Mouse (Mus musculus): ENCODE results near the gene Elf1. TPM values are rescaled to one million over a fixed set of nuclear protein-coding genes. Genes with fewer than 3 reads are reported as not detected.
"Not testable (repeated sequence)": the region's sequence is repeated elsewhere in the genome, so short reads cannot be mapped to it uniquely, and the experiment has no call there.

The Elf1 gene
- polyA plus RNA-seq, 2 experiments = 8.7 to 9.3 TPM

DNA sequence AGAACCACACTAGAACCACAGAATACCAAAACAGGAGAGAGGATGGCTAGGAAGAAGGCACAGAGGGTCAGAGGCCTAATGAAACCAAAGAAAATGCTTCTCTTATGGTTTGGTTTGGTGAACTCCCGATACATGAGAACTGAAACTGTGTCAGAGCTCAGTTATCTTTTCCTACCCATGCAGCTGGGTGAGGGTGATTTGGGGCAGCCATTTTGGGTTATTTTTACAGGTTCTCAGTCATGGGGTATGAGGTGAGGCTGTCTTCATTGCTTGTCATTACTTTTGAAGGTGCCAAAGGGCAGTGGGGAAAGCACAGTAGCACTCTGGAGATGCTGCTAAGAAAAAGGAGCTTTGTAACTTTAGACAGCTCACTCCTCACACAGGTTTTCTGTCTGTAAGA is 52.4 kb downstream of the Elf1 start:
- peak overlapping the region; percentile 59 for H3K9ac ChIP-seq (replicated peaks)
- peak overlapping the region; percentile 67 for H3K4me2 ChIP-seq (ENCODE audit: low read depth)
- 20% methylated on average over 1 of the region's 1 CpGs for WGBS (ENCODE audit: insufficient replicate concordance)
- DNase-seq (ENCODE audit: low read depth in 3 of 3, low spot score in 3 of 3) (peak; percentile 64 to 66 (median 65)), ATAC-seq (ENCODE audit: insufficient read depth) (peak; percentile 42)
- peaks cover 8% of the 10 kb centered on the region for H3K36me3 ChIP-seq (replicated peaks; ENCODE audit: control insufficient read depth, insufficient read depth, low read depth)
- H3K4me1 ChIP-seq (replicated peaks; ENCODE audit: control insufficient read depth in 2 of 2, insufficient read depth in 2 of 2, low read length in 1 of 2) = peaks cover 72 to 77% of the 10 kb centered on the region in 2 experiments
- no peaks in the 10 kb centered on the region for H3K9me3 ChIP-seq (ENCODE audit: control insufficient read depth, low read length)
- peak overlapping the region; percentile 80 for H3K27ac ChIP-seq
- TF ChIP-seq EP300 (IDR thresholded peaks at IDR 0.05; ENCODE audit: low read depth) (peak; percentile 81), CTCF (IDR thresholded peaks at IDR 0.05; ENCODE audit: low read depth) (no peak)
- no peaks in the 10 kb centered on the region for H3K27me3 ChIP-seq (ENCODE audit: control insufficient read depth, insufficient read depth, low read length)
- H3K4me3 ChIP-seq (ENCODE audit: insufficient read depth in 1 of 2, low read depth in 2 of 2, low read length in 2 of 2) = peak overlapping the region in 1 of 2 experiments; percentile 26; a peak in 2 of 4 replicates

DNA sequence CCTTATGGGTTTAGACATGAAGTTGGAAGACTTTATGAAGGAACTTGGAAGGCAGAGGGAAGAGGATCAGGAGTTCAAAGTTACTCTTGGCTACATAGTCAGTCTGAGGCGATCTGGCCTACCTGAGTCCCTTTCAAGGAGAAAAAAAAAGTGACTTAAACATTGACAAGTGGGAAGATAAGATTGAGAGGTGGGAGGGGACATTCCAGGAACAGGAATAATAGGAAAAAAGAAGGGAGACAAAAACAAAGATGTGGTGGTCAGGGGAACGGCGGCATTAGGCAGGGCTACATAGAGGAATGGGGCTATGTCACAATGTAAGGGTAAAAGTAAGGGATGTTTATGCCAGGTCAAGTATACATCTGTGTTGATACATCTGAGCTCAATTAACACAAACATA is 53.2 kb downstream of the Elf1 start:
- H3K4me3 ChIP-seq (ENCODE audit: insufficient read depth in 1 of 2, low read depth in 2 of 2, low read length in 2 of 2) = no peak overlapping the region
- no peak for ATAC-seq (ENCODE audit: insufficient read depth)
- peaks cover 76 to 78% of the 10 kb centered on the region in 2 experiments for H3K4me1 ChIP-seq (replicated peaks; ENCODE audit: control insufficient read depth in 2 of 2, insufficient read depth in 2 of 2, low read length in 1 of 2)
- H3K4me2 ChIP-seq (ENCODE audit: low read depth) = peak overlapping the region; percentile 67
- peaks cover 8% of the 10 kb centered on the region for H3K36me3 ChIP-seq (replicated peaks; ENCODE audit: control insufficient read depth, insufficient read depth, low read depth)
- no peak for DNase-seq (ENCODE audit: low read depth in 3 of 3, low spot score in 3 of 3)
- no peaks in the 10 kb centered on the region for H3K27me3 ChIP-seq (ENCODE audit: control insufficient read depth, insufficient read depth, low read length)
- H3K9me3 ChIP-seq (ENCODE audit: control insufficient read depth, low read length) = no peaks in the 10 kb centered on the region
- TF ChIP-seq EP300 (IDR thresholded peaks at IDR 0.05; ENCODE audit: low read depth) (no peak), CTCF (IDR thresholded peaks at IDR 0.05; ENCODE audit: low read depth) (no peak)
- 27% methylated on average over 3 of the region's 3 CpGs for WGBS (ENCODE audit: insufficient replicate concordance)
- H3K27ac ChIP-seq = peak overlapping the region; percentile 80
- peak overlapping the region; percentile 59; the same call in 1 of the 2 replicates for H3K9ac ChIP-seq (replicated peaks)

DNA sequence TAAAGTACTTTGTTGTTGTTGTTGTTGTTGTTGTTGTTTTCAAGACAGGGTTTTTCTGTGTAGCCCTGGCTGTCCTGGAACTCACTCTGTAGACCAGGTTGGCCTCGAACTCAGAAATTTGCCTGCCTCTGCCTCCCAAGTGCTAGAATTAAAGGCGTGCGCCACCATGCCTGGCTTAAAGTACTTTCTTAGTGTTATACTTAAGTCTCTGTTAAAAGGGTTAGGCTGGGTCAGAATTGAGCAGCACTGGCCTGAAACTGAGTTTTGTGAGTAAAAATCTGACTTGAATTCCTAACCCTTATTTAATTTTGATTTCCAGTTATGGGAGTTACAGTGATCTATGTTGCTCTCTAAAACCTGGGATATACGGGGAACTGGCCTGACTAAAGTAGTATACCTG is 53.7 kb downstream of the Elf1 start:
- WGBS (ENCODE audit: insufficient replicate concordance) = 62% methylated on average over 4 of the region's 4 CpGs
- Histone ChIP-seq H3K27ac (peak overlapping the region; percentile 59), H3K4me1 (replicated peaks; ENCODE audit: control insufficient read depth in 2 of 2, insufficient read depth in 2 of 2, low read length in 1 of 2) (peaks cover 73 to 75% of the 10 kb centered on the region in 2 experiments), H3K9ac (replicated peaks) (peak overlapping the region; percentile 27), H3K4me2 (ENCODE audit: low read depth) (peak overlapping the region; percentile 71)
- not testable (repeated sequence) for H3K9me3 ChIP-seq (ENCODE audit: control insufficient read depth, low read length); DNase-seq (ENCODE audit: low read depth in 3 of 3, low spot score in 3 of 3); H3K36me3 ChIP-seq (replicated peaks; ENCODE audit: control insufficient read depth, insufficient read depth, low read depth); H3K27me3 ChIP-seq (ENCODE audit: control insufficient read depth, insufficient read depth, low read length); ATAC-seq (ENCODE audit: insufficient read depth); H3K4me3 ChIP-seq (ENCODE audit: insufficient read depth in 1 of 2, low read depth in 2 of 2, low read length in 2 of 2)

DNA sequence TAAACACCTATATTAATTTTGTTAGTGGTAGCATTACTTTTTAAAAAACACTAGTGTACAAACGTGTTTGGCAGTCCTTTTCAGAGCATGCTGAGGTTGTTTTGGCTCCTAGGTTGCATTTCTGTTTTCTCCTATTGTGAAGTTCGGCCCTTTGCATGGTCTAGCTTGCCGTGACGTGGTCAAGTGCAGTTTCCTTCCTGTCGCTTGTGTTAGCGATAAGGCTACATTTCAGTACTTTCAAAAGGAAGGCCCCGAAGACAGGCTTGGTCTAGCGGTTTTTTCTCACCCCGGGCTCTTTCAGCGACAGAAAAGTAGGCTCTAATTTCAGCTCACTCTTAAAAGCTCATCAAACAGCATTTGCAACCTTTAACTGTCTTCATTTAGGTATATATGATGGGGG is 54.3 kb downstream of the Elf1 start:
- peaks cover 68 to 69% of the 10 kb centered on the region in 2 experiments for H3K4me1 ChIP-seq (replicated peaks; ENCODE audit: control insufficient read depth in 2 of 2, insufficient read depth in 2 of 2, low read length in 1 of 2)
- H3K4me3 ChIP-seq (ENCODE audit: insufficient read depth in 1 of 2, low read depth in 2 of 2, low read length in 2 of 2) = peak overlapping the region; percentile 41 to 42

DNA sequence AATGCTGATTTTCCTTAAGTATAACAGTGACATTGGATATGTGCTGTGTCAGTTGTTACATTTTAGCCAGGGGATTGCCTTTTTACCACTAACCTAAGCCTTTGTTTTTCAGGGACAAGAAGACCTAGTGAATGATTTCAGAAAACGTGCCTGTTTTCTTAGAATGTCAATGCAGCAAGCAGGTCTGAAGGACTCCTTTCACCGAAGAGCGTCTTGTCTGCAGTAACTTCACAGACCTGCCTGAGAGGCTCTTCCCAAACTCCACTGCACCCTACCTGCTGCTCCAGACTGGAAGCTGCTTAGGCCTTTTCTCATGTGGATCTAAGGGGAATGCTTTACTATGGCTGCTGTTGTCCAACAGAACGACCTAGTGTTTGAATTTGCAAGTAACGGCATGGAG is 55.0 kb downstream of the Elf1 start:
- H3K4me2 ChIP-seq (ENCODE audit: low read depth) = peak overlapping the region; percentile 71
- H3K9ac ChIP-seq (replicated peaks) = peak overlapping the region; percentile 63
- H3K27ac ChIP-seq = peak overlapping the region; percentile 76
- no peak for TF ChIP-seq EP300 (IDR thresholded peaks at IDR 0.05; ENCODE audit: low read depth)
- TF ChIP-seq CTCF (IDR thresholded peaks at IDR 0.05; ENCODE audit: low read depth) = no peak
- WGBS (ENCODE audit: insufficient replicate concordance) = 28% methylated on average over 5 of the region's 5 CpGs
- H3K36me3 ChIP-seq (replicated peaks; ENCODE audit: control insufficient read depth, insufficient read depth, low read depth) = peaks cover 8% of the 10 kb centered on the region
- ATAC-seq (ENCODE audit: insufficient read depth) (no peak), DNase-seq (ENCODE audit: low read depth in 3 of 3, low spot score in 3 of 3) (no peak)
- H3K27me3 ChIP-seq (ENCODE audit: control insufficient read depth, insufficient read depth, low read length) = no peaks in the 10 kb centered on the region
- H3K4me3 ChIP-seq (ENCODE audit: insufficient read depth in 1 of 2, low read depth in 2 of 2, low read length in 2 of 2) = peak overlapping the region; percentile 41 to 48
- H3K4me1 ChIP-seq (replicated peaks; ENCODE audit: control insufficient read depth in 2 of 2, insufficient read depth in 2 of 2, low read length in 1 of 2) = peaks cover 62 to 64% of the 10 kb centered on the region in 2 experiments
- H3K9me3 ChIP-seq (ENCODE audit: control insufficient read depth, low read length) = no peaks in the 10 kb centered on the region

More for the DNA sequence above, 54.3 kb downstream of the Elf1 start:
- Histone ChIP-seq H3K27ac (peak overlapping the region; percentile 76), H3K9me3 (ENCODE audit: control insufficient read depth, low read length) (no peaks in the 10 kb centered on the region), H3K4me2 (ENCODE audit: low read depth) (peak overlapping the region; percentile 71), H3K27me3 (ENCODE audit: control insufficient read depth, insufficient read depth, low read length) (no peaks in the 10 kb centered on the region), H3K36me3 (replicated peaks; ENCODE audit: control insufficient read depth, insufficient read depth, low read depth) (peaks cover 8% of the 10 kb centered on the region), H3K9ac (replicated peaks) (peak overlapping the region; percentile 63)
- ATAC-seq (ENCODE audit: insufficient read depth) (peak; percentile 66; the same call in 1 of the 2 replicates), DNase-seq (ENCODE audit: low read depth in 3 of 3, low spot score in 3 of 3) (peak in 2 of 3 experiments; percentile 65 to 68)
- no peak for TF ChIP-seq CTCF (IDR thresholded peaks at IDR 0.05; ENCODE audit: low read depth)
- TF ChIP-seq EP300 (IDR thresholded peaks at IDR 0.05; ENCODE audit: low read depth) = no peak
- WGBS (ENCODE audit: insufficient replicate concordance) = 7% methylated on average over 10 of the region's 10 CpGs

Measured in liver, embryonic 14.5 days (tissue).